In the genomic region with DNA sequence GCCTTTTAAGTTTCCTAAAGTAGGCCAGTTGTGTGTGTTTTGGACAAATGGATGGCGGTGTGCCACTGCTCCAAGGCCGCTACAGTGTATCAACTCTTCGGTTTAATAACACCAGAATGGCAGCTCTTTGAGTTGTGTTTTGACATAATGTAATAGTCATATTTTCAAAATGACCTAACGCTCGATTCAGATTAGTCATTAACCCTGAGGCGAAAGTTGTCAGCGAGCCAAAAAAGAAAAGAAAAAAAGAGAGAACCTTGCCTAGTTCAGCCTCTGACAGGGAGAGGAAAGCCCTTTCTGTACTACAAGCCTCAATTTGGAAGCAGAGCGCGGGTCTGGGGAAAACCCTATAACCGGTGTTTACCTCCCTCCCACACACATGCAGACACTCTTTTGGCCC, we compare ENCODE assay signal across 8 mouse cellular contexts. TPM values are rescaled to one million over a fixed set of nuclear protein-coding genes. Genes with fewer than 3 reads are reported as not detected.
A peak's percentile ranks its signal among the peaks of the same experiment; 100 is the strongest.
DNase-seq lines count a peak whose midpoint lies in the region; ATAC-seq and TF ChIP-seq lines count a peak whose summit lies in the region.

No protein-coding gene starts in this region.

- H3K36me3 ChIP-seq in liver, adult 2 months (ENCODE audit: control insufficient read depth, insufficient read depth, low read length): no peaks in the 10 kb centered on the region
- H3K36me3 ChIP-seq in forebrain, postnatal 0 days (ENCODE audit: insufficient read depth): no peaks in the 10 kb centered on the region
- no peaks in the 10 kb centered on the region for H3K36me3 ChIP-seq in midbrain, embryonic 15.5 days (replicated peaks)

- TF ChIP-seq CTCF in liver, adult 2 months (IDR thresholded peaks at IDR 0.05; ENCODE audit: low read depth, low read length): no peak
- no peak for TF ChIP-seq CTCF in bone marrow, adult 2 months (IDR thresholded peaks at IDR 0.05; ENCODE audit: control insufficient read depth, insufficient read depth, low read length)
- no peak for TF ChIP-seq CTCF in forebrain, postnatal 0 days (IDR thresholded peaks at IDR 0.05; ENCODE audit: low read depth)

- H3K79me2 ChIP-seq in liver, adult 2 months (ENCODE audit: control insufficient read depth, insufficient read depth, low read length): peaks cover 25% of the 10 kb centered on the region

- WGBS in liver, adult 2 months: under 1% methylated on average over 10 of the region's 10 CpGs
- under 1% methylated on average over 10 of the region's 10 CpGs for WGBS in bone marrow, adult 2 months
- 6% methylated on average over 10 of the region's 10 CpGs for WGBS in forebrain, postnatal 0 days
- under 1% methylated on average over 10 of the region's 10 CpGs for WGBS in large intestine, adult 2 months
- 25% methylated on average over 10 of the region's 10 CpGs for WGBS in midbrain, embryonic 15.5 days

- peaks cover 14% of the 10 kb centered on the region for H3K4me1 ChIP-seq in liver, adult 2 months (ENCODE audit: control insufficient read depth, insufficient read depth, low read length)
- no peaks in the 10 kb centered on the region for H3K4me1 ChIP-seq in bone marrow, adult 2 months (ENCODE audit: control insufficient read depth, insufficient read depth, low read length)
- peaks cover 8% of the 10 kb centered on the region; the same call in 1 of the 2 replicates for H3K4me1 ChIP-seq in forebrain, postnatal 0 days (ENCODE audit: insufficient read depth)
- peaks cover 20% of the 10 kb centered on the region for H3K4me1 ChIP-seq in midbrain, embryonic 15.5 days

- H3K27ac ChIP-seq in liver, adult 2 months (replicated peaks; ENCODE audit: insufficient read depth, low read depth, low read length): peak overlapping the region; percentile 89
- H3K27ac ChIP-seq in bone marrow, adult 2 months (ENCODE audit: control insufficient read depth, insufficient read depth, low read depth, low read length, poor library complexity): no peak overlapping the region
- peak overlapping the region; percentile 59; the same call in 1 of the 2 replicates for H3K27ac ChIP-seq in forebrain, postnatal 0 days (ENCODE audit: low read depth, low read length)
- H3K27ac ChIP-seq in midbrain, embryonic 15.5 days: peak overlapping the region; percentile 57; the same call in 1 of the 2 replicates

- H3K9me3 ChIP-seq in forebrain, postnatal 0 days (ENCODE audit: low read length): no peaks in the 10 kb centered on the region
- no peaks in the 10 kb centered on the region for H3K9me3 ChIP-seq in midbrain, embryonic 15.5 days

- ATAC-seq in forebrain, postnatal 0 days: peak; percentile 10
- ATAC-seq in midbrain, embryonic 15.5 days (replicated peaks): peak; percentile 33

- H3K27me3 ChIP-seq in liver, adult 2 months (ENCODE audit: control insufficient read depth, insufficient read depth, low read length): no peaks in the 10 kb centered on the region
- H3K27me3 ChIP-seq in forebrain, postnatal 0 days (ENCODE audit: insufficient read depth, low read length): no peaks in the 10 kb centered on the region
- H3K27me3 ChIP-seq in midbrain, embryonic 15.5 days (replicated peaks): no peaks in the 10 kb centered on the region

- peak overlapping the region; percentile 62 for H3K9ac ChIP-seq in liver, adult 2 months (ENCODE audit: low read depth, low read length)
- peak overlapping the region; percentile 55 for H3K9ac ChIP-seq in forebrain, postnatal 0 days
- H3K9ac ChIP-seq in midbrain, embryonic 15.5 days: peak overlapping the region; percentile 39; the same call in 1 of the 2 replicates

- peak; percentile 85 for DNase-seq in liver, adult 2 months (ENCODE audit: extremely low read depth, low read depth, low spot score)
- DNase-seq in liver: no peak
- no peak for DNase-seq in forebrain, postnatal 0 days
- peak; percentile 82 for DNase-seq in large intestine, adult 2 months (ENCODE audit: low read depth, low spot score)
- no peak for DNase-seq in frontal cortex, postnatal 25 days (ENCODE audit: low spot score in 2 of 2)
- DNase-seq in cerebellum, adult 11 months: no peak

- peak overlapping the region; percentile 100 for H3K4me2 ChIP-seq in forebrain, postnatal 0 days (ENCODE audit: low read depth)
- peak overlapping the region; percentile 98 for H3K4me2 ChIP-seq in midbrain, embryonic 15.5 days

- H3K4me3 ChIP-seq in liver, adult 2 months (ENCODE audit: insufficient read depth, low read depth, low read length): peak overlapping the region; percentile 97
- H3K4me3 ChIP-seq in bone marrow, adult 2 months (replicated peaks; ENCODE audit: control insufficient read depth, low read depth, low read length): peak overlapping the region; percentile 70
- peak overlapping the region; percentile 63 for H3K4me3 ChIP-seq in forebrain, postnatal 0 days (ENCODE audit: low read depth, low read length)
- peak overlapping the region; percentile 89 for H3K4me3 ChIP-seq in midbrain, embryonic 15.5 days

- TF ChIP-seq POLR2A in liver, adult 2 months (IDR thresholded peaks at IDR 0.05; ENCODE audit: extremely low read depth, insufficient read depth, low read length): no peak
- TF ChIP-seq POLR2A in bone marrow, adult 2 months (IDR thresholded peaks at IDR 0.05; ENCODE audit: borderline replicate concordance, control insufficient read depth, low read depth, low read length): no peak

RNA-seq across cellular contexts. Expression of a gene that starts 0.5 kb away (rescaled TPM):
- total RNA-seq in liver, adult 2 months (2014; rRNA removed): 3.8 and 6.7 TPM in 2 replicates
- polyA plus RNA-seq in liver, adult 2 months (2012; rRNA removed): 3.3 TPM in 2 replicates
- polyA plus RNA-seq in bone marrow, adult 2 months (2011; ENCODE audit: insufficient read depth, insufficient read length, low replicate concordance, missing spikeins): 1.5 and 4.6 TPM in 2 replicates
- total RNA-seq in forebrain, postnatal 0 days (2014; rRNA removed): 2.4 and 3.5 TPM in 2 replicates
- polyA plus RNA-seq in forebrain, postnatal 0 days (2015; fragmentation: Nextera tagmentation; extraction: Ambion mirVana): 1.8 and 2.0 TPM in 2 replicates
- polyA plus RNA-seq in large intestine, adult 2 months (2012; rRNA removed): 7.6 and 12.0 TPM in 2 replicates
- 2.1 TPM in 2 replicates for polyA plus RNA-seq in midbrain, embryonic 15.5 days (2015; fragmentation: Nextera tagmentation; extraction: Ambion mirVana)

Comparison
In these comparisons a context has a peak if more than half of its experiments do, and no peak if none do; other contexts are left out.
1. DNase-seq: peak in liver, adult 2 months (single experiment) and large intestine, adult 2 months (single experiment); none in liver (single experiment), forebrain, postnatal 0 days (single experiment), frontal cortex, postnatal 25 days (0 of 2) and cerebellum, adult 11 months (single experiment).
2. Peak in every context shown above with its lines, with median percentiles within 50 percentile points of each other: H3K4me3 ChIP-seq and H3K9ac ChIP-seq.